Mouse (Mus musculus) C2C12 (cell line): ENCODE data around the gene Gpr27. TPM values are rescaled to one million over a fixed set of nuclear protein-coding genes. Genes with fewer than 3 reads are reported as not detected.

Source experiments
- H3K27me3 ChIP-seq: one replicate; pipeline ENCODE4 v1.6.1; 2011; ENCODE audit not compliant: control insufficient read depth, insufficient read depth, insufficient read length
- H3K36me3 ChIP-seq: one replicate; pipeline ENCODE4 v1.6.1; 2011; ENCODE audit not compliant: control insufficient read depth, insufficient read depth
- H3K4me3 ChIP-seq: one replicate; pipeline ENCODE4 v1.5.1; 2011; ENCODE audit warnings: mild to moderate bottlenecking, control low read depth; ENCODE audit not compliant: poor library complexity, insufficient read depth, severe bottlenecking
- H3K79me2 ChIP-seq: one replicate; pipeline ENCODE4 v1.6.1; 2011; ENCODE audit not compliant: control insufficient read depth, insufficient read depth
- H3K79me3 ChIP-seq: one replicate; pipeline ENCODE4 v1.6.1; 2011; ENCODE audit warnings: low read depth, control low read depth
- H3ac ChIP-seq: one replicate; pipeline ENCODE3; 2011; ENCODE audit warnings: low read depth; ENCODE audit not compliant: control insufficient read depth, insufficient read length
- CEBPB ChIP-seq: IDR thresholded peaks from one replicate; pipeline ENCODE4 v1.6.1; 2011; ENCODE audit warnings: low read depth, mild to moderate bottlenecking, control low read depth, moderate library complexity
- CTCF ChIP-seq: IDR thresholded peaks from one replicate; pipeline ENCODE4 v1.5.1; 2011; ENCODE audit not compliant: control insufficient read depth, insufficient read depth, insufficient read length
- FOSL1 ChIP-seq: IDR thresholded peaks from one replicate; pipeline ENCODE4 v1.8.0; 2011; ENCODE audit warnings: mild to moderate bottlenecking, low read length; ENCODE audit not compliant: poor library complexity, insufficient read depth, severe bottlenecking
- MAX ChIP-seq: IDR thresholded peaks from one replicate; pipeline ENCODE4 v1.6.1; 2011; ENCODE audit warnings: mild to moderate bottlenecking, control low read depth
- MYOD1 ChIP-seq: IDR thresholded peaks from one replicate; pipeline ENCODE4 v1.6.1; 2011; ENCODE audit warnings: low read depth; ENCODE audit not compliant: control insufficient read depth, insufficient read length
- MYOG ChIP-seq: IDR thresholded peaks from one replicate; pipeline ENCODE4 v1.6.1; 2011; ENCODE audit not compliant: control insufficient read depth, insufficient read length; ENCODE audit errors: extremely low read depth
- USF1 ChIP-seq: IDR thresholded peaks from one replicate; pipeline ENCODE4 v1.6.1; 2011; ENCODE audit warnings: low read depth, mild to moderate bottlenecking, control low read depth, moderate library complexity
- polyA plus RNA-seq: library from polyadenylated mRNA; unstranded; fragments of >200 nt; fragmentation: generic; extraction: Trizol; gene quantifications from one replicate; pipeline ENCODE4 v1.2.1, GENCODE M21; 2012; ENCODE audit warnings: missing spikeins

The Gpr27 gene
- polyA plus RNA-seq, 1 experiment = not detected

- no peak for TF ChIP-seq CTCF
- TF ChIP-seq MYOD1 = no peak
- no peak for TF ChIP-seq USF1
- TF ChIP-seq FOSL1 = no peak
- no peak for TF ChIP-seq CEBPB
- no peak for TF ChIP-seq MYOG
- TF ChIP-seq MAX = no peak
- Histone ChIP-seq H3K79me3 (no peaks in the 10 kb centered on the region), H3K36me3 (no peaks in the 10 kb centered on the region), H3K4me3 (no peak overlapping the region), H3K79me2 (no peaks in the 10 kb centered on the region), H3ac (no peak overlapping the region), H3K27me3 (peaks cover 39% of the 10 kb centered on the region)
Observed at GRCm38 (mm10) chr6:99688513-99688912, 4.0 kb upstream of the Gpr27 start.

GRCm38 (mm10) chr6:99691666-99692205 lies 743 bp upstream of the Gpr27 start:
- TF ChIP-seq CEBPB (no peak), FOSL1 (no peak), MYOG (no peak), MAX (no peak), USF1 (no peak), CTCF (no peak), MYOD1 (no peak)
- no peak overlapping the region for H3K4me3 ChIP-seq
- no peak overlapping the region for H3ac ChIP-seq
- no peaks in the 10 kb centered on the region for H3K79me2 ChIP-seq
- H3K27me3 ChIP-seq = peaks cover 60% of the 10 kb centered on the region
- no peaks in the 10 kb centered on the region for H3K79me3 ChIP-seq
- H3K36me3 ChIP-seq = no peaks in the 10 kb centered on the region

DNA sequence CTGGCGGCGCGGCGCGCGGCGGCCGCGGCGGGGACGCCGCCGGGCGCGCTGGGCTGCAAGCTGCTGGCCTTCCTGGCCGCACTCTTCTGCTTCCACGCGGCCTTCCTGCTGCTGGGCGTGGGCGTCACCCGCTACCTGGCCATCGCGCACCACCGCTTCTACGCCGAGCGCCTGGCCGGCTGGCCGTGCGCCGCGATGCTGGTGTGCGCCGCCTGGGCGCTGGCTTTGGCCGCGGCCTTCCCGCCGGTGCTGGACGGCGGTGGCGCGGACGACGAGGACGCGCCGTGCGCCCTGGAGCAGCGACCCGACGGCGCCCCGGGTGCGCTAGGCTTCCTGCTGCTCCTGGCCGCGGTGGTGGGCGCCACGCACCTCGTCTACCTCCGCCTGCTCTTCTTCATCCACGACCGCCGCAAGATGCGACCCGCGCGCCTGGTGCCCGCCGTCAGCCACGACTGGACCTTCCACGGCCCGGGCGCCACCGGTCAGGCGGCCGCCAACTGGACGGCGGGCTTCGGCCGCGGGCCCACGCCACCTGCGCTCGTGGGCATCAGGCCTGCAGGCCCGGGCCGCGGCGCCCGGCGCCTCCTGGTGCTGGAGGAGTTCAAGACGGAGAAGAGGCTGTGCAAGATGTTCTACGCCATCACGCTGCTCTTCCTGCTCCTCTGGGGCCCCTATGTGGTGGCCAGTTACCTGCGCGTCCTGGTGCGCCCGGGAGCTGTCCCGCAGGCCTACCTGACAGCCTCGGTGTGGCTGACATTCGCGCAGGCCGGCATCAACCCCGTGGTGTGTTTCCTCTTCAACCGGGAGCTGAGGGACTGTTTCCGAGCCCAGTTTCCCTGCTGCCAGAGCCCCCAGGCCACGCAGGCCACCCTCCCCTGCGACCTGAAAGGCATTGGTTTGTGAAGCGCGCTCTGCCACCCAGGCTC lies 700 bp downstream of the Gpr27 start:
- H3K79me3 ChIP-seq = no peaks in the 10 kb centered on the region
- peaks cover 64% of the 10 kb centered on the region for H3K27me3 ChIP-seq
- TF ChIP-seq CTCF (no peak), CEBPB (no peak), MAX (no peak), MYOG (no peak), MYOD1 (no peak), FOSL1 (no peak), USF1 (no peak)
- H3K36me3 ChIP-seq = no peaks in the 10 kb centered on the region
- no peak overlapping the region for H3K4me3 ChIP-seq
- no peaks in the 10 kb centered on the region for H3K79me2 ChIP-seq
- no peak overlapping the region for H3ac ChIP-seq

DNA sequence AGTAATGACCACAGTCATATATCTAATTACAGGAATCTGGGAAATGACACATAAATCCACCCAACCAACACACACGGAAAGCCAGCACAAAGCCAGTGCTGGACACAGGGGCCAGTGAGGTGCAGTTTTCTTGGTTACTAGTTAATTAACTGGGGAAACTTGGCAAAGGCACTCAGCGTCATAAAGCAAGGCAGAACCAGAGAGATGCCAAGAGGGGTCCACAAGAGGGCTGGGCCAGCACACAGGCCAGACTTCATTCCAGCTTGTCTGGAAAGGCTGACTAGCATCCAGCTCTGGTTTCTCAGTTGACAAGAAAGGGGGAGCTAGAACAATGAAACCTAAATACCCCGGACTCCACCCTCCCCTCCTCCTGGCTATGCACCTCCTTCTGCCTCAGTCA lies 8.0 kb downstream of the Gpr27 start:
- H3K79me3 ChIP-seq = no peaks in the 10 kb centered on the region
- TF ChIP-seq USF1 = no peak
- no peak for TF ChIP-seq CTCF
- no peak for TF ChIP-seq MYOG
- no peak for TF ChIP-seq MAX
- TF ChIP-seq FOSL1 = no peak
- TF ChIP-seq MYOD1 = no peak
- no peak for TF ChIP-seq CEBPB
- H3K4me3 ChIP-seq = no peak overlapping the region

GRCm38 (mm10) chr6:99711576-99712101 lies 19.2 kb downstream of the Gpr27 start:
- Histone ChIP-seq H3K36me3 (no peaks in the 10 kb centered on the region), H3K27me3 (peaks cover 33% of the 10 kb centered on the region), H3ac (no peak overlapping the region), H3K79me2 (no peaks in the 10 kb centered on the region), H3K79me3 (no peaks in the 10 kb centered on the region), H3K4me3 (no peak overlapping the region)
- no peak for TF ChIP-seq CTCF

More for the DNA sequence above, 8.0 kb downstream of the Gpr27 start:
- Histone ChIP-seq H3K27me3 (peaks cover 36% of the 10 kb centered on the region), H3K79me2 (no peaks in the 10 kb centered on the region), H3K36me3 (no peaks in the 10 kb centered on the region), H3ac (no peak overlapping the region)

DNA sequence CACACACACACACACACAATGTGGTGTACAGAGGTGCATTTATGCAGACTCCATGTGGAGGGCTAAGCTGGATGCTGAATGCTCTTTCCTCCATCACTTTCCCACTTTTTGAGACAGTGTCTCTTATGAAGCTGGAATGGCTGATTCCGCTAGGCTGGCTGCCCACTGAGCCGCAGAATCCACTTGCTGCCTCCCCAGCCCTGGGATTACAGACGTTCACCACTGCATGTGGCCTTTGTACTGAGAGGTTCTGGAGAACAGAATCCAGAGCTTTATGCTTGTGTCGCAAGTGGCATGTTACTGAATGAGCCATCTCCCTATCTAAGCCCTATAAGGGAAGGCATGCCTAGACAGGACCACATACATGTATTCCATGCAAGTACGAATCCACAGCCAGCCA lies 20.8 kb downstream of the Gpr27 start:
- no peak for TF ChIP-seq MAX
- TF ChIP-seq CEBPB = no peak
- no peak for TF ChIP-seq MYOG
- TF ChIP-seq CTCF = no peak
- TF ChIP-seq FOSL1 = no peak
- Histone ChIP-seq H3K27me3 (peaks cover 33% of the 10 kb centered on the region), H3K36me3 (no peaks in the 10 kb centered on the region), H3K79me3 (no peaks in the 10 kb centered on the region), H3ac (no peak overlapping the region), H3K79me2 (no peaks in the 10 kb centered on the region), H3K4me3 (no peak overlapping the region)
